Mouse (Mus musculus): ENCODE measurements around the gene Vwc2l. TPM values are rescaled to one million over a fixed set of nuclear protein-coding genes. Genes with fewer than 3 reads are reported as not detected.
A peak's percentile ranks its signal among the peaks of the same experiment; 100 is the strongest.

Vwc2l gene
- 3.3 and 3.4 TPM in 2 replicates for polyA plus RNA-seq (2012; rRNA removed)

- Histone ChIP-seq H3K27ac (ENCODE audit: insufficient read depth, low read length) (no peak within 1 kb of the TSS), H3K4me3 (ENCODE audit: insufficient read depth, low read length) (peak within 1 kb of the TSS; percentile 61), H3K4me1 (ENCODE audit: control insufficient read depth, insufficient read depth, low read length) (no peaks in the 10 kb centered on the region)
- TF ChIP-seq POLR2A (IDR thresholded peaks at IDR 0.05; ENCODE audit: extremely low read depth, insufficient read depth, low read length), result no peak
- no peak for TF ChIP-seq CTCF (IDR thresholded peaks at IDR 0.05; ENCODE audit: extremely low read depth, insufficient read depth, low read length)
Measured at GRCm38 (mm10) chr1:70725655-70726066, at the start of gene Vwc2l. Gene Vwc2l, plus strand, starts transcription at chr1:70725715.

GRCm38 (mm10) chr1:70692529-70692928, 33.0 kb upstream of the Vwc2l start:
- H3K4me3 ChIP-seq (ENCODE audit: insufficient read depth, low read length), result no peak overlapping the region
- no peak overlapping the region for H3K27ac ChIP-seq (ENCODE audit: insufficient read depth, low read length)
- TF ChIP-seq CTCF (IDR thresholded peaks at IDR 0.05; ENCODE audit: extremely low read depth, insufficient read depth, low read length) (no peak), POLR2A (IDR thresholded peaks at IDR 0.05; ENCODE audit: extremely low read depth, insufficient read depth, low read length) (no peak)
- no peaks in the 10 kb centered on the region for H3K4me1 ChIP-seq (ENCODE audit: control insufficient read depth, insufficient read depth, low read length)

GRCm38 (mm10) chr1:70700270-70700669, 25.2 kb upstream of the Vwc2l start:
- no peaks in the 10 kb centered on the region for H3K4me1 ChIP-seq (ENCODE audit: control insufficient read depth, insufficient read depth, low read length)
- TF ChIP-seq CTCF (IDR thresholded peaks at IDR 0.05; ENCODE audit: extremely low read depth, insufficient read depth, low read length) (no peak), POLR2A (IDR thresholded peaks at IDR 0.05; ENCODE audit: extremely low read depth, insufficient read depth, low read length) (no peak)

GRCm38 (mm10) chr1:70703934-70704333, 21.6 kb upstream of the Vwc2l start:
- no peak overlapping the region for H3K4me3 ChIP-seq (ENCODE audit: insufficient read depth, low read length)
- H3K4me1 ChIP-seq (ENCODE audit: control insufficient read depth, insufficient read depth, low read length), result no peaks in the 10 kb centered on the region
- TF ChIP-seq POLR2A (IDR thresholded peaks at IDR 0.05; ENCODE audit: extremely low read depth, insufficient read depth, low read length) (no peak), CTCF (IDR thresholded peaks at IDR 0.05; ENCODE audit: extremely low read depth, insufficient read depth, low read length) (no peak)
- no peak overlapping the region for H3K27ac ChIP-seq (ENCODE audit: insufficient read depth, low read length)

More at GRCm38 (mm10) chr1:70700270-70700669, 25.2 kb upstream of the Vwc2l start:
- Histone ChIP-seq H3K4me3 (ENCODE audit: insufficient read depth, low read length) (no peak overlapping the region), H3K27ac (ENCODE audit: insufficient read depth, low read length) (no peak overlapping the region)

- Histone ChIP-seq H3K4me1 (ENCODE audit: control insufficient read depth, insufficient read depth, low read length) (no peaks in the 10 kb centered on the region), H3K27ac (ENCODE audit: insufficient read depth, low read length) (no peak overlapping the region), H3K4me3 (ENCODE audit: insufficient read depth, low read length) (no peak overlapping the region)
- TF ChIP-seq POLR2A (IDR thresholded peaks at IDR 0.05; ENCODE audit: extremely low read depth, insufficient read depth, low read length), result no peak
- no peak for TF ChIP-seq CTCF (IDR thresholded peaks at IDR 0.05; ENCODE audit: extremely low read depth, insufficient read depth, low read length)
Measured at GRCm38 (mm10) chr1:70705821-70706220, 19.7 kb upstream of the Vwc2l start.

GRCm38 (mm10) chr1:70725045-70725444, 470 bp upstream of the Vwc2l start:
- Histone ChIP-seq H3K27ac (ENCODE audit: insufficient read depth, low read length) (no peak overlapping the region), H3K4me1 (ENCODE audit: control insufficient read depth, insufficient read depth, low read length) (no peaks in the 10 kb centered on the region), H3K4me3 (ENCODE audit: insufficient read depth, low read length) (peak overlapping the region; percentile 61; the same call in 1 of the 2 replicates)
- TF ChIP-seq POLR2A (IDR thresholded peaks at IDR 0.05; ENCODE audit: extremely low read depth, insufficient read depth, low read length) (no peak), CTCF (IDR thresholded peaks at IDR 0.05; ENCODE audit: extremely low read depth, insufficient read depth, low read length) (no peak)

GRCm38 (mm10) chr1:70787146-70787545, 61.6 kb downstream of the Vwc2l start:
- TF ChIP-seq POLR2A (IDR thresholded peaks at IDR 0.05; ENCODE audit: extremely low read depth, insufficient read depth, low read length) (no peak), CTCF (IDR thresholded peaks at IDR 0.05; ENCODE audit: extremely low read depth, insufficient read depth, low read length) (no peak)
- H3K27ac ChIP-seq (ENCODE audit: insufficient read depth, low read length), result no peak overlapping the region
- no peaks in the 10 kb centered on the region for H3K4me1 ChIP-seq (ENCODE audit: control insufficient read depth, insufficient read depth, low read length)
- H3K4me3 ChIP-seq (ENCODE audit: insufficient read depth, low read length), result no peak overlapping the region

GRCm38 (mm10) chr1:70791636-70792035, 66.1 kb downstream of the Vwc2l start:
- no peak overlapping the region for H3K4me3 ChIP-seq (ENCODE audit: insufficient read depth, low read length)
- H3K4me1 ChIP-seq (ENCODE audit: control insufficient read depth, insufficient read depth, low read length), result no peaks in the 10 kb centered on the region
- TF ChIP-seq POLR2A (IDR thresholded peaks at IDR 0.05; ENCODE audit: extremely low read depth, insufficient read depth, low read length) (no peak), CTCF (IDR thresholded peaks at IDR 0.05; ENCODE audit: extremely low read depth, insufficient read depth, low read length) (no peak)
- H3K27ac ChIP-seq (ENCODE audit: insufficient read depth, low read length), result no peak overlapping the region

GRCm38 (mm10) chr1:70795094-70795493, 69.6 kb downstream of the Vwc2l start:
- no peak for TF ChIP-seq CTCF (IDR thresholded peaks at IDR 0.05; ENCODE audit: extremely low read depth, insufficient read depth, low read length)
- no peak for TF ChIP-seq POLR2A (IDR thresholded peaks at IDR 0.05; ENCODE audit: extremely low read depth, insufficient read depth, low read length)
- Histone ChIP-seq H3K4me3 (ENCODE audit: insufficient read depth, low read length) (no peak overlapping the region), H3K27ac (ENCODE audit: insufficient read depth, low read length) (no peak overlapping the region), H3K4me1 (ENCODE audit: control insufficient read depth, insufficient read depth, low read length) (no peaks in the 10 kb centered on the region)

GRCm38 (mm10) chr1:70803401-70803800, 77.9 kb downstream of the Vwc2l start:
- Histone ChIP-seq H3K4me3 (ENCODE audit: insufficient read depth, low read length) (no peak overlapping the region), H3K4me1 (ENCODE audit: control insufficient read depth, insufficient read depth, low read length) (no peaks in the 10 kb centered on the region), H3K27ac (ENCODE audit: insufficient read depth, low read length) (no peak overlapping the region)
- TF ChIP-seq POLR2A (IDR thresholded peaks at IDR 0.05; ENCODE audit: extremely low read depth, insufficient read depth, low read length), result no peak
- no peak for TF ChIP-seq CTCF (IDR thresholded peaks at IDR 0.05; ENCODE audit: extremely low read depth, insufficient read depth, low read length)
